Mouse (Mus musculus) monocyte, adult 59 days (primary cell): Measurements from ENCODE around the gene Eif3d. TPM values are rescaled to one million over a fixed set of nuclear protein-coding genes. Genes with fewer than 3 reads are reported as not detected.

Source experiments
- total RNA-seq, 2 experiments: library from RNA; stranded (reverse); gene quantifications; one replicate each; pipeline ENCODE4 v1.2.4; 2023

The Eif3d gene
- 100 to 1,000 TPM; 118 to 123 TPM for total RNA-seq

DNA sequence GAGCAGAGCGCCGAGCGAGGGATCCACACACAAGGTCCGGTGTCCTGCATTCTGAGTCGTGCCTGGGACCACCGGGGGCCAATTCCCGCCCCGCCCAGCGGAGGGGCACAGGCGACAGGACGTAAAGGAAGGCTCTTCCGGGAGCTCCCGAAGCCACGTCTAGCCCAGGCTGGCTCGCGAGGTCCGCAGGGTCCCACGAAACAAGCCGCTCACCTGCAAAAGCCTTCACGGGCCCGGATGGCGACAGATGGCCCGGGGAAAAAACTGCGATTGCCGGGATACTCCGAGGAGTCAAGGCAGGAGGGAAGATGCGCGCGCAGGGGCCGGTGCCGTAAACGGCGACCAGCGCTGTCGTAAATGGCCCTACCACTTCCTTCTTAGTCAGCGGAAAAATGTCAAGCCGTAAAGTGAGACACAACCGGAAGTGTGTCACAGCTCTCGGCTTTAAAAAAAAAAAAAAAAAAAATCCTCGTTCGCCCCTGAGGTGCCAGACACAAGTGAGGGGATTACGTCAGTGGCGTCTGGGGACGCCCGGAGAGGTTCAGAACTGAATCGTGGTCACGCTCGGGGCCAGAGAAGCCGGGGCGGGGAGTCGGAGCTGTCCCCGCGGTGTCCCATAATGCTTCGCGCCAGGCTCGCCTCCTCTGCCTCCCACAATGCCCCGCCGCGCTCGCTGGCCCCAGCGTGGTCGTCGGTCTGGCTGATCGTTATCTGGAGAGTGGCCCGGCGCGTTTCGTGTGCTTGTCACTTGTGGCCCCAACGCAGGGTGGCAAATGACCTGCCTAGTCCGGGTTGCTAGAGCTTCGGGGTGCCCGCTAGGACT is at the start of gene Eif3d:
Gene Eif3d, minus strand, starts transcription at position 344 of the 823 bp plus-strand sequence.

DNA sequence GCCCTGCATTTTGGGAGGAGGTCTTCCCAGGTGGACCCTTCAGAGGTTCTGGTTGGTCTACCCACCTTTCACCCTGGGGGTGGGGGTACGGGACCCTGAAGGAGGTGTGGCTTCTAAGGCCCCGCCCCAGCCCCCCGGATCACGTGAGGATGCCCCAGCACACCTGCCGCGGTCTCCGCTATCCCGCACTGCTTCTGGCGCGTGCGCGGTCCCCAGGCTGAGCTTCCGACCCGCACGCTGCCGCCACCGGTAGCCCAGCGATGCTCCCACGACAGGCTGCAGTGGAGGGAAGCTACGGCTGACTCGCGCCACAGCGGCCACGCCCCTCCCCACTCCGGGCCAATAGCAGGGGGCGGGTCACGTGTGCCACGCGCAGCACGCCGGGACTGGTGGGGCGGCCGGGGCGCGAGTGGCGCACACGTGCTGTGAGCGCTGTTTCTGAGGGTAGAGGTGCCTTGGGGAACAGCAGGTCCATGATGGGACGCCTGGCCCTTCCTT is 14.2 kb downstream of the Eif3d start, which contains the start of gene Foxred2:
Gene Foxred2, minus strand, starts transcription at position 319 of the 498 bp plus-strand sequence.

DNA sequence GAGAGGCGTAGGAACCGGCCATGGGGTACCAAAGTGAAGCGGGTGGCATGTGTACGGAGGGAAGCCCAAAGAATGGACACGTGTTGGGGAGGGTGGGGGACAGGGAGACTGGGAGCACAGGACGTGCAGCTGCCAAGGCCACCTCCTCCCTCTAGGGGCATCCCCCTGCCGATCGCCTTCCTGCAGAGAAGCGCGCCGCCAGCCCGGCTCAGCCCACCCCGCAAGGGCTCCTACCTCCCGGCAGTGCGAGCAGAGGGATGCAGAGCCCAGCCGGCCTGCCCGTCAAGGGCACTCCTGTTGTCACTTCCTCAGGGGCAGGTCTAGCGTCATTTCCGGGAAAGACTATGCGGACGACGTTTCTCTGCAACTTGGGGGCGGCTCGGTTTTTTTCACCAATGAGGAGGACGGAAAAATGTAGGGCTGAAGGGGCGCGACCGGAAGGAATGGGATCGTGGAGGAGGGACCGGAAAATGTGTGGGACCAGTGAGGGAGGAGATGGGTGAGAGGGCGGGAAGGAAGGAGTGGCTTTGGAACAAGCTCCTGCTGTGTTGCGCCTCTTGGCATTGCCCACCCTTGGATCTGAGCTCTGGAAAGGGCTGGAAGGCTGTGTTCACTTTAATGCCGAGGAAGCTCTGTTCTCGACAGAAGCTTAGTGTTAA is 41.8 kb downstream of the Eif3d start, which contains the start of gene Txn2:
Gene Txn2, minus strand, starts transcription at position 334 of the 659 bp plus-strand sequence.

Other genes starting within 250 kb of the Eif3d start
- not detected for gene Apol9b, start 241.8 kb downstream of the Eif3d start, total RNA-seq
- 1 to 10 TPM; 2.8 to 3.5 TPM for gene Apol8, start 213.8 kb downstream of the Eif3d start, total RNA-seq
- gene Myh9, start 128.6 kb downstream of the Eif3d start, total RNA-seq, result 100 to 1,000 TPM; 817 to 821 TPM
- 10 to 100 TPM; 78.1 to 87.5 TPM for gene Txn2, start 41.8 kb downstream of the Eif3d start, total RNA-seq
- gene Foxred2, start 14.1 kb downstream of the Eif3d start, total RNA-seq, result 10 to 100 TPM; 12.9 to 14.6 TPM
- not detected for gene Cacng2, start 149.2 kb upstream of the Eif3d start, total RNA-seq
- 1 to 10 TPM; 6.9 to 9.9 TPM for gene Ift27, start 203.3 kb upstream of the Eif3d start, total RNA-seq
- not detected for gene Pvalb, start 235.6 kb upstream of the Eif3d start, total RNA-seq